Mouse (Mus musculus) gastrocnemius, postnatal 36 days (tissue): ENCODE measurements around the gene Agr2. TPM values are rescaled to one million over a fixed set of nuclear protein-coding genes. Genes with fewer than 3 reads are reported as not detected.

Experiments
- DNase-seq, 2 experiments: peaks; one replicate each; pipeline ENCODE4 v3.0.0; 2022
- intact Hi-C: fragments of 180-260 bp; cut with DNase I; formaldehyde crosslinking; loops from one replicate; pipeline ENCODE4 v1.15.1; 2025
- long read RNA-seq, 2 experiments: library from polyadenylated mRNA; stranded (forward); transcript quantifications; one replicate each; pipeline ENCODE4 v2.0.0; 2021
- total RNA-seq, 2 experiments: library from RNA; stranded (reverse); gene quantifications; 2 replicates each; pipeline ENCODE4 v1.2.3; 2021

The Agr2 gene
- total RNA-seq: not detected
- long read RNA-seq, experiment 1: 0 reads
- long read RNA-seq, experiment 2: 0 reads

GRCm38 (mm10) chr12:35992711-35993110, at the start of gene Agr2:
Gene Agr2, plus strand, starts transcription at chr12:35992907.
- no peak for DNase-seq
- intact Hi-C loops: no loop called here

- intact Hi-C loops: no loop called here
- no peak for DNase-seq
Measured at GRCm38 (mm10) chr12:35951757-35952156, 41.0 kb upstream of the Agr2 start.

GRCm38 (mm10) chr12:35957235-35957634, 35.5 kb upstream of the Agr2 start:
- DNase-seq: no peak
- intact Hi-C loops: loop anchor here (5.0 kb wide), 1 partner anchor 60 kb away; no protein-coding TSS in a partner anchor

GRCm38 (mm10) chr12:35966098-35966767, 26.5 kb upstream of the Agr2 start:
- intact Hi-C loops: no loop called here
- DNase-seq: no peak

- intact Hi-C loops: no loop called here
- DNase-seq: no peak
Measured at GRCm38 (mm10) chr12:35966768-35967141, 26.0 kb upstream of the Agr2 start.

- no peak for DNase-seq
- intact Hi-C loops: no loop called here
Measured at GRCm38 (mm10) chr12:35975898-35976297, 16.8 kb upstream of the Agr2 start.

- intact Hi-C loops: no loop called here
- DNase-seq: no peak
Measured at GRCm38 (mm10) chr12:35977633-35978246, 15.0 kb upstream of the Agr2 start.

- intact Hi-C loops: no loop called here
- no peak for DNase-seq
Measured at GRCm38 (mm10) chr12:35979625-35980024, 13.1 kb upstream of the Agr2 start.

- no peak for DNase-seq
- intact Hi-C loops: no loop called here
Measured at GRCm38 (mm10) chr12:35981732-35982360, 10.9 kb upstream of the Agr2 start.

- intact Hi-C loops: no loop called here
Measured at GRCm38 (mm10) chr12:35983472-35983871, 9.2 kb upstream of the Agr2 start.

GRCm38 (mm10) chr12:35984743-35985142, 8.0 kb upstream of the Agr2 start:
- DNase-seq: no peak
- intact Hi-C loops: no loop called here

More at GRCm38 (mm10) chr12:35983472-35983871, 9.2 kb upstream of the Agr2 start:
- no peak for DNase-seq

- intact Hi-C loops: no loop called here
- no peak for DNase-seq
Measured at GRCm38 (mm10) chr12:35993583-35993982, 876 bp downstream of the Agr2 start.

- no peak for DNase-seq
- intact Hi-C loops: no loop called here
Measured at GRCm38 (mm10) chr12:35994098-35994497, 1.4 kb downstream of the Agr2 start.

GRCm38 (mm10) chr12:35995799-35996198, 3.1 kb downstream of the Agr2 start:
- no peak for DNase-seq
- intact Hi-C loops: loop anchor here (1.0 kb wide), 1 partner anchor 99 kb away; no protein-coding TSS in a partner anchor

GRCm38 (mm10) chr12:36004714-36005113, 12.0 kb downstream of the Agr2 start:
- intact Hi-C loops: no loop called here
- no peak for DNase-seq

- DNase-seq: no peak
- intact Hi-C loops: no loop called here
Measured at GRCm38 (mm10) chr12:36007581-36007980, 14.9 kb downstream of the Agr2 start.

- intact Hi-C loops: no loop called here
- DNase-seq: no peak
Measured at GRCm38 (mm10) chr12:36008364-36009047, 15.8 kb downstream of the Agr2 start.

GRCm38 (mm10) chr12:36013216-36013910, 20.7 kb downstream of the Agr2 start:
- intact Hi-C loops: no loop called here
- no peak for DNase-seq

- intact Hi-C loops: no loop called here
- no peak for DNase-seq
Measured at GRCm38 (mm10) chr12:36017791-36018190, 25.1 kb downstream of the Agr2 start.

- intact Hi-C loops: no loop called here
Measured at GRCm38 (mm10) chr12:36019572-36019971, 26.9 kb downstream of the Agr2 start.

GRCm38 (mm10) chr12:36020081-36020480, 27.4 kb downstream of the Agr2 start:
- intact Hi-C loops: no loop called here
- DNase-seq: no peak

More at GRCm38 (mm10) chr12:36019572-36019971, 26.9 kb downstream of the Agr2 start:
- DNase-seq: no peak
